Mouse (Mus musculus): ENCODE measurements around the gene Erp27.
"Not testable (repeated sequence)": the region's sequence is repeated elsewhere in the genome, so short reads cannot be mapped to it uniquely, and the experiment has no call there.

Erp27 gene

DNA sequence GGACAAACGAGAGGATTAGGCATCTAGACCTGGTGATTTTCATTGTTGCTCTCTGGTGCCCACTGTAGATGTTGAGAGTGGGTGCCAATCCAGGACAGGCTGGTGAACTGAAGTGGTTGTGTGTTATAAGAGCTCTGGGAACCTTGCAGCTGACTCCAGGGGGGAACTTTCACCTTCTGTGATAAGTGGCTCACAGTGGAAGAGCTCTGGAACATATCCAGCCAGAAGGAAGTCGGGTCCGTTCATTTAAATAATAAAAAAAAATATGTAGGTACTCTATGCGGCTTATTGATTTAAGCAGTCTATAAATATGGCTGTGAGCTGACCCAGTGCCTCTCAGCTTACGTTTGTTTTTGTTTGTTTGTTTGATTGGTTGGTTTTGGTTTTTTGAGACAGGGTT is at the start of gene Erp27:
Gene Erp27 (minus strand): TSS at position 101 of the 400 bp plus-strand sequence.
- ATAC-seq (ENCODE audit: insufficient number of reproducible peaks, low FRiP score, low TSS enrichment) = no peak

DNA sequence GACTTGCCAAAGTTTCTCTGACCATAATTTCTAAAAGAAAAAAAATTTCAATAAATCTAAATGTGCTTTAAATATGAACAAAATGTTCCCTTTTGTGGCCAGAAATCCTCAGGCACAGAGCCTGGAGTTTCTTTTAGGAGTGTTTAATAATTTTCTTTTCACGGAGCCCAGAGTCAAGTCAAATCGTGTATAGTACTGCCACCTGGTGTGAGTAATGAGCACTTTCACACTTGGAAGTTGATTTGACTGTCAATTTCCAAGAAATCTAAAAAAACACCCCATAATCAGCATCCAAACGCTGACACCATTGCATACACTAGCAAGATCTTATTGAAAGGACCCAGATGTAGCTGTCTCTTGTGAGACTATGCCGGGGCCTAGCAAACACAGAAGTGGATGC is 46.9 kb upstream of the Erp27 start:
- ATAC-seq (ENCODE audit: insufficient number of reproducible peaks, low FRiP score, low TSS enrichment) = not testable (repeated sequence)

DNA sequence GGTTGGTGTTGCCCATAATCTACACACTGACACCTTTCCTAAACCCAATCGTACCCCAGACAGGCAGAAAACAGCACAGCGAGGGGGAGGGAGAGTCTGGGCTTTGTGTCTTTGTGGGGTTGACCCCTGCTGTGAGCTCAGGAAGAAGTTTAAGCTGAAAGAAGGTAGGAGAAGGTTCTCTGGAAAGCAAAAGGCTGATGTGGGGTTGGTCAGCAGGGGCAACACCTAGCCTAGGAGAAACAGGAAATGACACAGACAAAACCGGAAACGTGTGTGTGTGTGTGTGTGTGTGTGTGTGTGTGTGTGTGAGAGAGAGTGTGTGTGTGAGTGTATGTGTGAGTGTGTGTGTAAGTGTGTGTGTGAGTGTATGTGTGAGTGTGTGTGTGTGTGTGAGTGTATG is 45.5 kb upstream of the Erp27 start:
- no peak for ATAC-seq (ENCODE audit: insufficient number of reproducible peaks, low FRiP score, low TSS enrichment)

DNA sequence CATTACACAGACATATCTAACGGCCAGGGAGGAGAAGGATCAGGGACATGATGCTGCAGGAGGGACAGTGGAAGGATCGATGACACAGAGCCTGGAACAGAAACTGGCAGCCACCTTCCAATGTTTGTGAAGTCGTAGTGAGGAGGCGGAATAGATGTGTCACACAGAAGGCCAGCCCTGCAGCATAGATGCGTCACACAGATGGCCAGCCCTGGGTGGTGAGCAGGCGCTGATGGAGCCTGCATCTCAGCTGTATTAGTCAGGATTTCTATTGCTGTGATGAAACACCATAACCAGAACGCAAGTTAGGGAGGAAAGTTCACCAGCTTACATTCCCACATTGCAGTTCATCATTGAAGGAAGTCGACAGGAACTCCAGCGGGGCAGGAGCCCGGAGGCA is 43.9 kb upstream of the Erp27 start:
- no peak for ATAC-seq (ENCODE audit: insufficient number of reproducible peaks, low FRiP score, low TSS enrichment)

DNA sequence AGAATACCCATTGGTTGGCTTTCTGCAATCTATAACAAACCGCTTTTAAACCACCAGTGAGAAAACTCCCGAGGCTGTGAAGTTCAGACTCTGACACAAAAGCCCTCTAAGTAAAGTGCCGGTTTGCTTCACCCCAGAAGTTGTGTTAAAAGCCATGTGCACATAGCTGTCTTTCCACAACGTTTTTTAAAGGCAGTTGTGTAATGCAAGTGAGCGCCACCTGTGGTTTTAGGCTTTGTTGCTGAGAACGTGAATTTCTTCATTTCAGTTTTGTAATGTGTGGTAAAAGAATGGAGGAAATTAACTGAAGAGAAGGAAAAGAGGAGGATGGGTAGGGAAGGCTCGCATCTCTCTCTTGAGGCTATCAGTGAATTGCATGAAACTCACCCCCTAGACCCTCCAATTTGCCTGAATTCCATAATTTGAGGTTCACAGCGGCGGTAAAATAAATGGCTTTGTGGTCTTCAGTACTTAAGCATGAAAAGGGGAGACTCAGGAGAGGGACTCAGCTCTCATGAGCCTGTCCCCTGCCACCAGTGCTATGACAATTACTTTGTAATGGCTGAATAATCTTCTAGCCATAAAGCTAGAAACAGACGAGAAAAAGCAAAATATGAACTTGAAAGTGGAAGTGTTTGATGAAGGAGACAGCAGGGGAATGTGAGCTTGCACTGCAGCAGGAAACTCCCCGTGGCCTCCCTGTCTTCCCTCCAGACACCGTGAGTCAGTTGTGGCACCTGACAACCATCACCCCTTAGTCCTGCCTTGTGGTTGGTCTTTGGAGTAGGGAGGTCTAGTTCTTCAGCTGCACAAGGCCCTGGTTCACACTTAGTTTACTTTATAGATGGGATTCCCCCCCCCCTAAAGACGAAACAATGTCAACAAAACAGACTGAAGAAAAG is 42.9 kb upstream of the Erp27 start:
- ATAC-seq (ENCODE audit: insufficient number of reproducible peaks, low FRiP score, low TSS enrichment) = no peak

DNA sequence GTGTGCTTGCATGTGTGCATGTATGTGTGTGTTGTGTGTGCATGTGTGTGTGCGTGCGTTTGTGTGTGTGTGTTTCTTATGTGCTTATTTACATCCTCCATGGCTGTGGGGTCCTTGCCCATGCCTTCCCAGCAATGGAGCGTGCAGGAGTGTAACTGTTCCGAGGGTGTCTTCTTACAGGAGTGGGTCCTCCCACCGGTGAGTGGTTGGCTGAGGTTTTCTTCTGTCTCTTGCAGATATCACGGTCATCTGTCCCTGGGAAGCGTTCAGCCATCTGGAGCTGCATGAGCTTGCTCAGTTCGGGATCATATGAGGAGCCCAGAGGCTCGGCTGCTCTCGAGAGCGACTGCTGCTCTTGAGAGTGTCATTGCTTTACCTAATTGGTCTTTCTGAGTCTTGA is 41.0 kb upstream of the Erp27 start:
- ATAC-seq (ENCODE audit: insufficient number of reproducible peaks, low FRiP score, low TSS enrichment) = no peak

DNA sequence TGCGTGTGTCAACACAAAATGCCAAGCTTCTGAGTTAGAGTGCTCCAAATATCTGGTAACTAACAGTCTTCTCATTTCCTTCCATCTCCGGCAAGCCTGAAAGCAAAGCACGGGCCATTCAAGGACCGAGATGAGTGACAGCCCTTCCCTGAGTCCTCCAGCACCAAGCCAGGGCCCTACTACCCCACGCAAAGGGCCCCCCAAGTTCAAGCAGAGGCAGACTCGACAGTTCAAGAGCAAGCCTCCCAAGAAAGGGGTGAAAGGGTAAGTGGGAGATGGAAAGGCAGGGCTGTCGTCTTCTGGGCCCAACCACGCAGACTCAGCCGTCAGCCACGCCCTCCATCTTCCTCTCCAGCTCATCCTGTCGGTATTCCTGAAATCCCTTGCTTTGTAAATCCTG is 37.2 kb upstream of the Erp27 start:
- ATAC-seq (ENCODE audit: insufficient number of reproducible peaks, low FRiP score, low TSS enrichment) = no peak

DNA sequence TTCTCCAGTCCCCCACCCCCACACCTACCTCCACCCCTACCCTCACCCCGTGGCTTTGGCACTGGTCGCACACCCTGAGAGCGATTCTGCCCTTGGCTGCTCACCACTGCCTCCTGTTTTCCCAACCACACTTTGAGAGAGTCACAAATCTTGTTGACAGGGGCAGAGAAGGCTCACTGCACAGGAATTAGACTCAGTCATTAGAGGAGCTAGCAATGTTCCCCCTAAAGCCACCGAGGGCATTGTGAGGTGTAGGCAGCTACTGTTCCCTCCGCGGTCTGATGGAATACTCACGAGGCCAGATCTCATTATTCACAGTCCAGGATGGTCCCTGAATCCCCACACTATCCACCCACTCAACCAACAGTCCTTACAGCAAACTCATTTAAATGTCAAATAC is 35.1 kb upstream of the Erp27 start:
- no peak for ATAC-seq (ENCODE audit: insufficient number of reproducible peaks, low FRiP score, low TSS enrichment)

DNA sequence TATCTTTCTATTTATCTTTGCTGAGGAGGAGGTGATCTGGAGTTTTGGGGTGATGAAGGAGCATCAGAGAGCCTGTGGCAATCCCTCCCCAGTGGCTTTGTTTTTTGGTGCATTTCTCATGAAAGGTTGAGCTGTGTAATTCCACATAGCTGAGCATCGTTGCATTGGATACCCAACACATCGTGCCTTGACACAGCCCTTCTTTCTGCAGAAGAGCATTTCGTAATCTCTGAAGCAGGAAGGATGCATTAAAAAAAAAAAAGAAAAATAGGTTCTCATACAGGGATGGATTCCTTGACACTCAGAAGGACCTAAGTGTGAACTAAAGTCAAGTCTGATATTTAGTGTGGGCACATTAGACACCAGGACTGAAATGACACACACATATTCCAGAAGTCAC is 33.3 kb upstream of the Erp27 start:
- ATAC-seq (ENCODE audit: insufficient number of reproducible peaks, low FRiP score, low TSS enrichment) = no peak

DNA sequence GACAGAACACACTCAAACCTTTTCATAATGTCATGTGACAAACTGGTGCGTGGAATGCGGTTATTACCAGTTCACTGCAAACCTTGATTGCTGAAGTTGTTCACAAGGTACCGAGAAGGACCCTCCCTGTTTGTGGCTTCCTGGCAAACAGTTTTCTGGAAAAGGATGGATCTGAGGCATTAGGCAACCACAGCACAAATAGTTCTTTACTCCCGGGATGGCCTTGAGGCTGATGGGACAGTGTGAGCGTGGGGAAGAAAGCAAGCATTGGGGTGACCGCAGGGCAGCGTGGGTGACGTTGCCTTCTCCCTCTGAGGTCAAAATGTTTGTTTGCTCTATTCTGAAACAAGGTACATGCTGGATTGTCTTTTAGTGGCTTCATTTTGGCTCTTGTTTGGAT is 32.7 kb upstream of the Erp27 start:
- ATAC-seq (ENCODE audit: insufficient number of reproducible peaks, low FRiP score, low TSS enrichment) = no peak

DNA sequence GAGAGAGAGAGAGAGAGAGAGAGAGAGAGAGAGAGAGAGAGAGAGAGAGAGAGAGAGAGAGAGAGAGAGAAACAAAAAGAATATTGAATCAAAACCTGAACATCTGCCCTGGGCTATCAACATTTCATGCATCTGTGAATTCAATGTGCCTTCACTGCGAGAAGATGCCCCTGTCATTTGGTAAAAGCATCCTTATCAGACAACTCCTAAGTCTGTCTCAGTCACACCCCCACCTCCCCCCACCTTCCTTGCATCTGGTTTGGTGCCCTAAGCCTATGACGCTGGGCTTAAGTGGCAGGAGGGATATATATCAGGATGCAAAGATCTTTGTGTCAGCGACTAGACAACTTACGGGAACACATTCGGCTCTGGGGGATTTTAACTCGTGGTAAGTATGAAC is 32.2 kb upstream of the Erp27 start:
- ATAC-seq (ENCODE audit: insufficient number of reproducible peaks, low FRiP score, low TSS enrichment) = no peak

DNA sequence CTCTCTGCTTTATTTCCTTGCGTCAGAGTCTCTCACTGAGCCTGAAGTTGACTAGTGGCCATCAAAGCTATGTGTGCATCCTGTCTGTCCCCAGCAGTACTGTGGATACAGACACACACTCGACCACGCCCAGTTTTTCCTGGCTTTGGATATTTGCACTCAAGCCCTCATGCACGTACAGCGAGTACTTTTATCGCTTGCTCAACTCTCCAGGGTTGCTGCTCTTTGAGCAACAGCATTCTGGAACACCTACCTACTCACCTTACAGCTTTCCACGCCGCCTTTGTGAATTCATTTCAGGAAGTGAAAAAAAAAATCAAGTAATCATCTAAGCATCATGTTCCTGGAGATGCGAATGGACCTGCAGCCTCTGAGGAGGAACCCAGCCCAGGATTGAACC is 30.9 kb upstream of the Erp27 start:
- no peak for ATAC-seq (ENCODE audit: insufficient number of reproducible peaks, low FRiP score, low TSS enrichment)

DNA sequence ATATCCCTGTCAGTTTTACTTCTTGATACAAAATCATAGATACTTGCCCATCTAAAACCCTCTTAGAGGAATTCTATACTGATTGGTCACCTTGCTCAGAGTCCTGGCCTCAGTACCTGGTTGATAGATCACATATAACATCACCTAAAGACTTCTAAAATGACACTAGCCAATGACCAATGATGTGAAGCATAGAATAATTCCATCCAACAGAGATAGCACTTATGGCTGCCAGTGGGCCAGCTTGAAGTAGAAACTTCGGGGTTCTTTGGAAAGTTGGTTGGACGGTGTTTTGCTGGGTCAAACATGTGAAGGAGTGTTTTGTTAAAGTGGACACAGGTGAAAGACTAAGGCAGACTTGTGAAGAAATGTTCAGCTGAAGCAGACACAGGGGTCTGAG is 28.2 kb upstream of the Erp27 start:
- no peak for ATAC-seq (ENCODE audit: insufficient number of reproducible peaks, low FRiP score, low TSS enrichment)

DNA sequence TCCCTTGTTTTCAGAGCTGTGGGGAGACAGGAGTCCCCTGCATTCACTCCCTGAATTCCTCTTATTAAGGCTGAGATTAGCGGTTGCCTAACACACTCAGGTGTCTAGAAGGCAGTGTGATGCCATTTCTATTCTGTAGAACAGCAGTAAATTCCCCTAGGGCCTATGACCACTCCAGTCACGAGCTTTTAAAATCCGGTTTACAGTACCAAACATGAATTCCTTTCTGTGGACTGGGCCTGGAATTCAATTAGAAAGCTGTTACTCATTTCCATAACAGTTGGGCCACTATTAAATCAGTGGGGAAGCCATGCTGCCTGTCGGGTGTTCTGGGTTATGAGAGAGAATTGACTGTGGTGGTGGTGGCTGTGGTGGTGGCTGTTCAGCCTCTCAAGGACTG is 25.7 kb upstream of the Erp27 start:
- no peak for ATAC-seq (ENCODE audit: insufficient number of reproducible peaks, low FRiP score, low TSS enrichment)

DNA sequence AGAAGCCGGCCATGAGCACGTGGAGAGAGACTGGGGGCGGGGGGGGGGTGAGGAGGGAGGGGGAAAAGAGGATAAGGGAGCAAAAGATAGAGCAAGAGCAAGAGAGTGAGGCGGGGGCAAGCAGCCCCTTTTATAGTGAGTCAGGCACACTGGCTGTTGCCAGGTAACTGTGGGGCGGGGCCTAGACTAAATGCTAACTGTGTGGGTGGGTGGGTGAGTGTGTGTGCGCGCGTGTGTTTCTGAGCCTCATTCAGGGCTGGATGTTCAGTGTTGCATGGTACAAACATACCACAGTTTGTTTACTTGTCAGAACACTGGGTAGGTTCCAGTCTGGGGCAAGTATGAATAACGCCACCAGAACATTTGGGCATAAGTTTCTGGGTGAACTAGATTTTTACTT is 25.0 kb upstream of the Erp27 start:
- no peak for ATAC-seq (ENCODE audit: insufficient number of reproducible peaks, low FRiP score, low TSS enrichment)

DNA sequence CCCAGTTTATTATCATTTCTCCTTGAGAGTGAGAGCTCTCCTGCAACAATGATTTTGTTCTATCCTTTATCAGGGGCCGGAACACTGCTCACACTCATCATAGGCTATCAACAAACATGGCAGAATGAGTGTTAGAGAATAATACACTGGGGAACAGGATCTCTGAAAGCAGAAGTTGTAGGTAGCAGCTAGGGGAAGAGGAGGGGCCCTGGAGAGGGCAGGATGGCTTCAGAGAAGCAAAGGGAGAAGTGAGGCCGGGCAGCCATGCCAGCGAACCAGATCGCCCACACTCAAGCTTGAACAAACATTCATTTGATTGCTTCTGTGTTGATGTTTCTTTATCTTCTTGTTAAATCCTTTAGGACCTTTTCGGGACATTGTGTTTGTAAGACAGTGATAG is 24.3 kb upstream of the Erp27 start:
- ATAC-seq (ENCODE audit: insufficient number of reproducible peaks, low FRiP score, low TSS enrichment) = no peak

DNA sequence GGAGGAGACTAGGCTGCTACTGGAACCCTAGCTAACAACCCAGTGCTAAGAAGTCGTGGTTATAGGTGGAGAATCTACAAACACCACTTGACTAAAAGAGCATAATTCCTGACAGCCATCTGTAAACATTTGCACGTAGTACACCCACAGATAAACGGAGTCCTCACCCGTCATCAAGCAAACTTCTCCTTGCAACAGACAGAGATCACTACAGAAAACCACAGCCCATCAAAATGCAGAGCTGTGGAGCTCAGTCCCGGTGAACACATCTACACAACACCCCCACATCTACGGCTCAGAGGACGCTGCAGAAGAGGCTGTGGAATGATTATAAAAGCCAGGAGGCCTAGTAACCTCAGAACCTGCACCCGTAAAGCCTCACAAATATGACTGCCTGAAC is 22.5 kb upstream of the Erp27 start:
- ATAC-seq (ENCODE audit: insufficient number of reproducible peaks, low FRiP score, low TSS enrichment) = no peak

DNA sequence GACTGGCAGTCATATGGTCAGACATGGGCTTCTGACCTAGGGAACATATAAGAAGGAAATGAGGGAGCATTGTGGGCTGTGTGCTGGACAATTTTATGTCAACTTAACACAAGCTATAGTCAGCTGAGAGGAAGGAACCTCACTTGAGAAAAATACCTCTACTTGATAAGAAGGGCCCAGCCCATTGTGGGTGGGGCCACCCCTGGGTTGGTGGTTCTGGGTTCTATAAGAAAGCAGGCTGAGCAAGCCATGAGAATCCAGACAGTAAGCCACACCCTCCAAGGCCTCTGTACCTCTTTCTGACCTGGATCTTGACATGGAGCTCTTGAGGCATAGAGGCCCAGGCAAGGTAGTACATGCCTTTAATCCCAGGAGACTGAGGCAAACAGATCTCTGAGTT is 21.4 kb upstream of the Erp27 start:
- no peak for ATAC-seq (ENCODE audit: insufficient number of reproducible peaks, low FRiP score, low TSS enrichment)

DNA sequence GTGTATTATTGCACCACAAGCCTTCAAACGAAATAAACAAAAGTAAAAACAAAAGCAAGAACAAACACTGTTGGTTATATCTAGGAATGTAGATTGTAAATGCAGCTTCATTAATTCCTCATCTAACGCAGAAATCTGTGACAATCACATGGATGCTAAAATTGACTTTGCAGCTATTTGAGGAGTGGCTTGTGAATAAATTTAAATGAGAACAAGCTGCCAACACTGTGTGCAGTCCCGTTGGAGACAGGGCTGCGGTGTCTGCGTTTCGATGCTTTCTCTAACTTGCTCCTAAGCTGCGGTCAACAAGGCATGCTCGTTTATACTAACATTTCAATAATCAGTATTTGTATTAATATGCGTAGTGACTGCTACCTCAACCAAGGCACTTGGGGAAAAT is 20.3 kb upstream of the Erp27 start:
- no peak for ATAC-seq (ENCODE audit: insufficient number of reproducible peaks, low FRiP score, low TSS enrichment)

DNA sequence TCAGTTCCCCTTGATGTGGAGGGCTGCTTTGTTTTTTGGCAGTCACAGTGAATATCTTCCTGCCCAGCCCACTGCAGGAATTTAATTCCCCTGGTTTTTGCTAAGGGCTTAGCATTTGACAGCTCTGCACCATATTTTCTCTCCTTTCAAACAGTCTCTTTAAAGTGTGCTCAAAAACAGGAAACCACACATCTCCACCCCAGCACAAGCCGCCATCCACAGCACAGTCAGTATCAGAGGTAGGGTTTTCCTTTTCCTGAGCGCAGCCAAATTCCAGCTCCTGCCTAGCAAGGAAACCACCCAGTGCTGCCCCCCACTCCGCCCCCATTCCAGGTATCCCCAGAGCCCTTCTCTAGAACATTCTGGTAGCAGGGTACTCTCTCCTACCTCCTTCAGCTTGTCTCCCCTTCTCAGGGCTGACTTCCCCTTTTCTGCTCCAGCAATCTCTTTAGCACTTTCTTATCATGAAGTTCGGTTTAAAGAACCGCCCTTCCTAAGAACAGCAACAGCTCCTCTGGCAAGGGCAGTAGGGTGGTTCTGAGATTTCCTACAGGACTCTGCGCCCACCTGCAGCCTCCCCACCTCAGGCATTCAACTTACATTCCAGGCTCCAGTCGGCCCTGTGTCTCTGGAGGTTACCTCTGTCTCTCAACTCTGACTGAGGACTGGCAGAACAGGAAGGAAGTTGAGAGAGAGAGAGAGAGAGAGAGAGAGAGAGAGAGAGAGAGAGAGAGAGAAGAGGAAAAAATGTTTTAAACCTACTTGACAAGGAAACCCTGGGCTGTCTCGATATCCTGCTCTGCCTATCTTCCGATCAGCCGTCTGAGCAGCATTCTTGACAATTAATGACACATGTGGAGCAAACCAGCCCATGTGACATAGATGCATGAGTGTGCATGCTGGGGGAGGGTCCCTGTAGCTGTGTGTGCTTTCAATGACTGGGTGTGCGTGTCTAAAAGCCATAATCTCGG is 19.4 kb upstream of the Erp27 start, which contains the start of gene Arhgdib:
Gene Arhgdib (minus strand): TSS at position 849 of the 971 bp plus-strand sequence.
- ATAC-seq (ENCODE audit: insufficient number of reproducible peaks, low FRiP score, low TSS enrichment) = no peak

All from cerebellum, adult (tissue).